Mouse (Mus musculus) embryonic fibroblast, embryonic 13.5 days (primary cell): ENCODE data around the gene Galt. TPM values are rescaled to one million over a fixed set of nuclear protein-coding genes. Genes with fewer than 3 reads are reported as not detected.
A peak's percentile ranks its signal among the peaks of the same experiment; 100 is the strongest.

Experiments used
- H3K27ac ChIP-seq: 2 replicates; pipeline ENCODE4 v1.5.1; 2012; ENCODE audit warnings: low read length, control low read depth, inconsistent platforms; ENCODE audit not compliant: insufficient read depth
- H3K4me1 ChIP-seq: 2 replicates; pipeline ENCODE4 v1.6.1; 2011; ENCODE audit warnings: low read length; ENCODE audit not compliant: control insufficient read depth, insufficient read depth
- H3K4me3 ChIP-seq: 2 replicates; pipeline ENCODE4 v1.5.1; 2011; ENCODE audit warnings: mild to moderate bottlenecking, control low read depth, low read length; ENCODE audit not compliant: insufficient read depth
- CTCF ChIP-seq: IDR thresholded peaks from 2 replicates; pipeline ENCODE4 v1.5.1; 2011; ENCODE audit warnings: mild to moderate bottlenecking, control low read depth, low read length, moderate library complexity, borderline replicate concordance; ENCODE audit not compliant: insufficient read depth
- POLR2A ChIP-seq: IDR thresholded peaks from 2 replicates; pipeline ENCODE4 v1.6.1; 2011; ENCODE audit warnings: low read depth, mild to moderate bottlenecking, control low read depth, low read length, moderate library complexity
- polyA plus RNA-seq: library from polyadenylated mRNA; stranded (reverse); fragments of >200 nt; gene quantifications from 2 replicates; pipeline ENCODE4 v1.2.4, GENCODE M21; 2011; ENCODE audit warnings: low read depth; ENCODE audit not compliant: missing spikeins, insufficient read length

Gene Galt
- polyA plus RNA-seq, 1 experiment, result 25.5 TPM

DNA sequence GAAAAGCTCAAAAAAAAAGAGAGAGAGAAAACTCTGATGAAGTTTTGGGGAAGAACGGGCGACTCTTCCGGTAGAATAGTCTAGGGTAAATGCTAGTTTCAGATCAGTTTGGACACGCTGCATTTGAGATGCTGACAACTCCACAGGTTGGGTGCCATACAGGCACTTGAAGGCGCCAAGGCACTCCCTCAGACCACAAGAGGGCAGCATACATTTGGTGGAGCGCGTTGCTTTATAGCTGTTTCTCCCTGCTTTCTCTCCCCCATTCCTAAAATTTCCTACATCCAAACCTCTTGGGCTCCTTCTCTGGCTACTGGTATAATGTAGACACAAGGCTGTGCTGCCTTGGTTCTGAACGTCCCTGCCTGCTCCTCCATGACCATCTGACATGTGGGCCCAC, 40.8 kb upstream of the Galt start:
- TF ChIP-seq POLR2A, result no peak
- TF ChIP-seq CTCF, result peak; percentile 83
- no peak overlapping the region for H3K4me3 ChIP-seq
- no peaks in the 10 kb centered on the region for H3K4me1 ChIP-seq
- no peak overlapping the region for H3K27ac ChIP-seq

DNA sequence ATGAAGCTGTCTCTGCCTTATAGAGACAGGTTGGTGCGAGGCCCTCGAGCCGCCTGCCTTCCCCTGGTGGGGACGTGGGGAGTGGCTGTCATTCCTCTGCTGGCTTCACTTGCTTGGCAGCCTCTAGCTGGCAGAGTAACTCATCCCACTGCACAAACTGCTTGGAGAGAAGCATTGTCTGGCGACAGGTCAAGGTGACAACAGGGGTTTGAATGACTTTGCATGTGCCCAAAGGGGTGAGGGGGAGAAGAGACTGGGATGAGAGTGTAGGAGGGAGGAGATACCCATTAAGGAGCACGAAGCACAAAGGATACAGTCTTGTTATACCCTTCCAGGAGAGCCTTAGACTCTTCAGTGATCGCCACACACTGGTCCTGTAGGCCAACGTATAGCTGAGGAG, 39.9 kb upstream of the Galt start:
- H3K27ac ChIP-seq, result no peak overlapping the region
- no peak for TF ChIP-seq POLR2A
- TF ChIP-seq CTCF, result no peak
- no peak overlapping the region for H3K4me3 ChIP-seq
- no peaks in the 10 kb centered on the region for H3K4me1 ChIP-seq

DNA sequence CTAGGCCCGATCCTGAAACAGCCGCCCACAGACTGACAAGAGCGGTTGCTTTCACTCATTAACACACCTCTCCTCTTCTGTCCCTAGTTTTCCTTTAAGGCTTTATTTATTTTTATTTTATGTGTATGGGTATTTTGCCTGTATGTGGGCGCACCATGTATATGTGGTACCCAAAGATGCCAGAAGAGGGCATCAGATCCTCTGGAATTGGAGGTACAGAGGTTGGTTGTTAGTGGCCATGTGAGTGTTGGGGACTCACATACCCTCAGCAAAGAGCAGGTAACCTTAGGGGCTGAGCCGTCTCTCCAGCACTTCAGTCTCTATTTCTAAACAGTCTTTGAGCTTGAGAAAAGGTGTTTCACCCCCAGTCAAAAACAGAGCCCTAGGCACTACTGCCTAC, 39.4 kb upstream of the Galt start:
- Histone ChIP-seq H3K4me1 (no peaks in the 10 kb centered on the region), H3K27ac (no peak overlapping the region), H3K4me3 (no peak overlapping the region)
- no peak for TF ChIP-seq POLR2A
- no peak for TF ChIP-seq CTCF

DNA sequence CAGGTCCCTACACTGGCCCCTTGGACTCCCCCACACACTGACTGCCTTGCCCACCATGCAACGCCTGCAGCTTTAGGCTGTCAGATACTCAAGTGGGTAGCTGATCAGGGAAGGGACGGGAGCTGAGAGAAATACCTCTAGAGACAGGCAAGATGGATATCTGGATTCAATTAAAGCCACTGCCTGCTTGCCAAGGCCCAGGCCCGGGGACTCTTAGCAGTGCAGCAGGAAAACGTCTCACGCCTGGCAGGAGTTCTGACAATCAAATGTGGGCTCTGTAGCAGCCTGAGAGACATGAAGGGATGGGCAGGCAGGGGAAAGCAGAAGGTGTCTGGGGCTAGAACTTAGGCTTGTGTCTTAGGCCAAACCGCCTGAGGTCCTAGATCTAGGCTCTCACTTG, 38.2 kb upstream of the Galt start:
- Histone ChIP-seq H3K27ac (no peak overlapping the region), H3K4me1 (peaks cover 2% of the 10 kb centered on the region), H3K4me3 (no peak overlapping the region)
- no peak for TF ChIP-seq CTCF
- no peak for TF ChIP-seq POLR2A

DNA sequence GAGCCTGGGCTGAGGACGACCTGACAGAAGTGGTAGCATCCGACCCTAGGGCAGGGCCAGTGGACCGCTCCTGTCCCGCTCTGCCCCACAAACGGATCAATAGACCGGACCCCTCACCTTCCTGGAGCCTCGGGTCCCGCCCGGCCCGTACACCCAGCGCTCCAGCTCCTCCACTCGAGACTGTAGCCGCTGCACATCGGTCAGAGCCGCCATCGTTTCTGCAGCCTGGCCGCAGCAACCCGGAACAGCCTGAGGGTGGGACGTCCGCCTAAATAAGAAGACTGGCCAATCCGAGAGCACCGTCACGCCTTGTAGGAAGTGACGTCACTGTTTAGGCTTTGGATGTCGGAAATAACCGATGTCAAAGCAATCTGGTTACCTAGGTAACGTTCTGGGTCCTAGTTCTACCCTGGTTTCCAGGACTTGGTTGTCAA, 32.1 kb upstream of the Galt start, which contains the start of gene Dctn3:
TSS of gene Dctn3 (minus strand) at position 253 of the 434 bp plus-strand sequence.
- no peak within 1 kb of the TSS for H3K27ac ChIP-seq
- H3K4me1 ChIP-seq, result peaks cover 4% of the 10 kb centered on the region
- H3K4me3 ChIP-seq, result peak within 1 kb of the TSS; percentile 94
- TF ChIP-seq POLR2A, result peak; percentile 87
- no peak for TF ChIP-seq CTCF

DNA sequence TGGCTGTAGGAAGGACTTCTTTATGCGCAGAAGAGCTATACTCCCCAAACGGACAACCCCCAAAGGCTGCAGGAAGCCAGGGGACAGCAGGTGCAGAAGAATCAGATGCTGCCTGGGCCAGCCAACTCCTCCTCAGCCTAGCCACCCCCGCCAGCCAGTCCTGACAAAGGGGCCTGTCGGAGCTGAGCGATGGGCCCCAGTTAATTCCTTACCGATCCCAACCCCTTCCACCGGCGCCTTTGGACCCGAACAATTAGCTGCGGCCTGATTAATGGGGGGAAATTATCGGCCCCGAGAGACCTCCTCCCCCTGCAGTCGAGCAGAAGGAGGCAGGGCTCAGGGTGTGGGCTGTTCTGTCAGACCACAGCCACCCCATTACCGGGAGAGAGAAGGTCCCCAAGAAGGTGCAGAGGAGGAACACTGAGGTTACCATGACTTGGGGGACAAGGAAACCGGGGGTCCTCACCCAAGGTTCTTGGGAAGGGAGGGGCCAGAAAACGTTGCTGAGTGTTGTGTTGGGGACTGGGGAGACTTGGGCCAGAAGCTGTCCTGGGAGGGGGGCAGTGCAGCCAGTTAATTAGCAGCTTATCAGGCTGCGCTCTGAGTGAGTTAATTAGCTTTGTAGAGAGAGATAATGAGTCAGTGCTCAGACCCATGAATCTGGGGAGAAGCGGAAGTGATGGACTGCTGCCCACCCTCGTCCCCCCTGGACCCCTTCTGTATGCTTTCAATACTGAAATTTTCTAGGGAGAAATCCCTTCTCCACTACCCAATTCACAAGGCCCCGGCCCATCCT, 28.0 kb upstream of the Galt start:
- no peak overlapping the region for H3K27ac ChIP-seq
- no peak for TF ChIP-seq CTCF
- no peak for TF ChIP-seq POLR2A
- no peak overlapping the region for H3K4me3 ChIP-seq

DNA sequence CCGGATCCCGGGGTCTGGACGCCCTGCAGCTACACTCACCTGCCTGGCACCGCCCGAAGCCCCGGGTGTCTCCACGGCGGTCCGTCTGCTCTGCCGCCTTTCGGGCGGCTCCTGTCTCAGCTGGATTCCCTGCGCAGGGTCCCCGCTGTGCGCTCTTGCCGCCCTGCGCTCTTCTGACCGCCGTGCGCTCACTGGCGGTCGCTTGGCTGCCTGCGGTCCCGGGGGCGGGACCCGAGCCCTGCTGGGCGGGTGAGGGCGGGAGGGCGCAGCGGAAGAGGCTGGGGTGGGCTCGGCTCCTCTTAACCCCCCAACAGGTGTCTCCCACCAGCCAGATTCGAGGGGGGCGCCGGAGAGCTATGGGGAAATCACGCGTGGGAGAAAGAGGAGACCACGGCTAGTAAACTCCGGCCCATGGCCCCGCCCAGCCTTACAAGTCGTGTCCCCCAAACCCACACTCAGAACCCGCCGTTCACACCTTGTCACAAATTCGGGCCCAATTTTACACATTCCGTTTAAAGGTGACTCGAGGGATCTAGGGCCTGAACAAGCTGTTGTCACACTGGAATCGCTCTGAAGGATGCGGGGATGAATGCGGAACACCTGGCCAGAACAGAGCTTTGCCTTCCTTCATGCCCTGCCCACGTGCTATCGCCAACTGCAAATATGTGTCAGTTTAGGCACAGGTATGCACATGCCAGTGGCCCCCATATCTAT, 23.8 kb upstream of the Galt start, which contains the start of gene Arid3c:
TSS of gene Arid3c (minus strand) at position 91 of the 714 bp plus-strand sequence.
- H3K4me1 ChIP-seq, result no peaks in the 10 kb centered on the region
- TF ChIP-seq CTCF, result no peak
- TF ChIP-seq POLR2A, result no peak
- peak within 1 kb of the TSS; percentile 31 for H3K4me3 ChIP-seq

More for the DNA sequence above, 28.0 kb upstream of the Galt start:
- 0 out of 2 replicates have a peak, but pooled peaks cover 2% of the 10 kb centered on the region for H3K4me1 ChIP-seq

DNA sequence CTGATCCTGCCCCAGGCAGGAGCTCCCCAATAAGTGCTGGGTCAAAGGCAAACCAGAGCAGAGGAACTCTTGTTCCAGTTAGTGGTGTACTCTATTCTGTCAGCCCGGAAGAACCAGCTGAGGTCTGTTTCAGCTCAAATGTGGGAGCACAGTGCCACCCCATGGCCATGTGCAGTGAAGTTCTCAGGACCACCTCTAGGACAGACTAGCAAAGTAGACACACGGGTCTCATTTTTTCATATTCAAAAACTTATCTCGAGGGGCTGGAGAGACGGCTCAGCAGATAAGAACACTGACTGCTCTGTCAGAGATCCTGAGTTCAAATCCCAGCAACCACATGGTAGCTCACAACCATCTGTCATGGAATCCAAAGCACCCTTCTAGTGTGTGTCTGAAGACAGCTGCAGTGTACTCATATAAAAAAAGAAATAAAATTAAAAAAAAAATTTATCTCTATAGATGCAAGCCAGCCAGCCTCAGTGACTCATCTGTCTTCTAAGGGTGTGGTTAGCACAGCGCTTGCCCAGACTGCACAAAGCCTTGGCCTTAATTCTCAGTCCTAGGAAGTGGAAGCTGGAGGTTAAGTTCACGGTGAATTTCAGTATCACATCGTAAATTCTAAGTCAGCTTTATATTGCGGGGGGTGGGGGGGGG, 17.3 kb upstream of the Galt start:
- TF ChIP-seq POLR2A (peak; percentile 18; the same call in 1 of the 2 replicates), CTCF (peak; percentile 80; the same call in 1 of the 2 replicates)
- H3K27ac ChIP-seq, result peak overlapping the region; percentile 81
- no peak overlapping the region for H3K4me3 ChIP-seq
- 0 out of 2 replicates have a peak, but pooled peaks cover 2% of the 10 kb centered on the region for H3K4me1 ChIP-seq

More for the DNA sequence above, 23.8 kb upstream of the Galt start, which contains the start of gene Arid3c:
- H3K27ac ChIP-seq, result no peak within 1 kb of the TSS

DNA sequence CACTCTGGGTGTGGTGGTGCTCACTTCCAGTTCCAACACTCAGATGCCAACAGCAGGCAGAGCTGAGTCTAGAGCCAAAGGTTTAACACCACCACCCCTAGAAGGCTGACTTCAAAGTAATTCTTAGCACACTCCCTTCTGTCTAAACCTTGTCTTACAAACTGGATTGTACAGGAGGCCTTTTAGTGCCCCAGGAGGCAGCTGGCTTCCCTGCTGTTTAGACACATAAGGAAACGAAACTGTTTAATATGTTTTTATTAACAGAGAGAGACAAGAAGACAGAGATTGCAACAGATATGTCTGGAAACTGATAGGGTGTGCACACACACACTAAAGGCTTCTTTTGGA, 16.8 kb upstream of the Galt start:
- Histone ChIP-seq H3K4me3 (no peak overlapping the region), H3K4me1 (0 out of 2 replicates have a peak, but pooled peaks cover 2% of the 10 kb centered on the region), H3K27ac (peak overlapping the region; percentile 81)
- TF ChIP-seq POLR2A, result no peak
- TF ChIP-seq CTCF, result no peak
